Mouse (Mus musculus) layer of hippocampus, adult 18-20 months (tissue): ENCODE results near the gene C730034F03Rik. TPM values are rescaled to one million over a fixed set of nuclear protein-coding genes. Genes with fewer than 3 reads are reported as not detected.

ENCODE experiments used
- DNase-seq, 2 experiments: peaks; one replicate each; pipeline ENCODE4 v3.0.0; 2022; ENCODE audit warnings: low spot score in 2 of 2
- total RNA-seq, 2 experiments: library from RNA; stranded (reverse); gene quantifications; 2 replicates each; pipeline ENCODE4 v1.2.3; 2021

The C730034F03Rik gene
- total RNA-seq, 2 experiments from 2014 or later: 2.2 to 3.4 TPM

DNA sequence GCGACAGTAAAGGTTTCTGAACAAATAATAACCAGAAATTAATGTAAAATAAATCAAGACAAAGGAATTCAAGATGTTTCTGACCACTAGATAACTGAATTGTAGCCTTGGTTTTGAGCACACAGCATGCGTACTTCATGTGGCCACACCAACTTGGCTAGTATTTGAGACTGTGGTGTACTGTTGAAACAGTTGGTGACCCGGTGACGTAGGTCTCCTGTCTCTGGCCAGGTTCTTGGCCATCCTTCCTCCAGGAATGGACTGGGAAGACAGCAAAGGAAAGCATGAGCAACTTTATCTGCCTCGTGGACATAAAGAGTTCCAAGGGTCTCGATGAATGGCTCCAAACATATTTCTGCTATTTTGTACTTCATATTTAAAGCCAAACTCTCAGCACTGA, 2.4 kb downstream of the C730034F03Rik start:
- DNase-seq: no peak

DNA sequence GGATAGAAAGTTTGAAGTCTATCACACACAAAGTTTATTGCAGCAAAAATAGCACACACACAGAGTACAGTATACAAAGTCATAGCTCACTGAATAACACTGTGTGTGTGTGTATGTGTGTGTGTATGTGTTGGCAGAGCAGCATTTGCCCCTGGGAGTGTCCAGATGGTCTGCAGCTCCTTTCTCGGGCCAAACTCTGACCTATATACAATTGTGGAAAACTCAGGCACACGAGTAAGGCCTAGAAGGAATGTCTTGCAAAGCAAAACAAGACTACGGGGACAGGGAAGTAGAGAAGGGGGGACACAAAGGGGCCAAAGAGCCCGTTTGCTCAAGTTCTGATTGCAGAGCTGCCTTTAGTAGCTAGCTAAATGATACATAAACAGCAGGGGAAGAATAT, 3.6 kb downstream of the C730034F03Rik start:
- DNase-seq: no peak

DNA sequence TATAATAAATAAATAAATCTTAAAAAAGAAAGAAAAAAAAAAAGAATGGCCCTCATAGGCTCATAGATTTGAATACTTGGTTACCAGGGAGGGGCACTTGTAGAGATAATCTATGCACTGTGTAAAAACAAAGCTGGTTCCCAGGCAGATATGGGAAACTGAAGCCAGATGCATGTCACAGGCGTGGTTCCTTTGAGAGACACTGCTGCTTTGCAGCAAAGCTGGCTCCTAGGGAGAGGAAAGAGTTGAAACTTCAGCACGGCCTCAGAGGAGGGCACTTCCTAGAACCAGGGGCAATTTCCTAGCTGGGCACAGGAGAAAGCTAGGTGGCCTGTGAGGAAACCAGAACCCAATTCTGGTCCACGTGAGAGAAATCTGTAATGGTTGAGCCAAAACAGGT, 4.7 kb downstream of the C730034F03Rik start:
- DNase-seq: no peak

DNA sequence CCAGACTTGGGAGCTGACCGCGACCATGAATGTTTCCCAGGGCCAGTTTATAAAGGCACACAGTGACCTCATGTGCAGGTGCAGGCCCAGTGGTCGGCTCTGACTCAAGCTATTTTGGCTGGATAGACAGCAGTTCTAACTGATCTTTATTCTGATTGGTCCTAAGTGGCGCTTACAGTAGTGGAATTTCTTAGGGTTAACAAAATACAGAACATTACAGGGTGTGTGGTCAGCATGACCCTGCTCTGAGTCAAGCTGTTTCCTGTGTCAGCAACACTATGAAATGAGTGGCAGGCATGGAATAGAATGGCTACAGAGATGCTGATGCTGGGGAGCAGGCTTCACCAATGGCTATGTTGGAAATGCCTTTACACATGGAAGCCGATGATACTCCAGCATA, 6.5 kb downstream of the C730034F03Rik start:
- no peak for DNase-seq

DNA sequence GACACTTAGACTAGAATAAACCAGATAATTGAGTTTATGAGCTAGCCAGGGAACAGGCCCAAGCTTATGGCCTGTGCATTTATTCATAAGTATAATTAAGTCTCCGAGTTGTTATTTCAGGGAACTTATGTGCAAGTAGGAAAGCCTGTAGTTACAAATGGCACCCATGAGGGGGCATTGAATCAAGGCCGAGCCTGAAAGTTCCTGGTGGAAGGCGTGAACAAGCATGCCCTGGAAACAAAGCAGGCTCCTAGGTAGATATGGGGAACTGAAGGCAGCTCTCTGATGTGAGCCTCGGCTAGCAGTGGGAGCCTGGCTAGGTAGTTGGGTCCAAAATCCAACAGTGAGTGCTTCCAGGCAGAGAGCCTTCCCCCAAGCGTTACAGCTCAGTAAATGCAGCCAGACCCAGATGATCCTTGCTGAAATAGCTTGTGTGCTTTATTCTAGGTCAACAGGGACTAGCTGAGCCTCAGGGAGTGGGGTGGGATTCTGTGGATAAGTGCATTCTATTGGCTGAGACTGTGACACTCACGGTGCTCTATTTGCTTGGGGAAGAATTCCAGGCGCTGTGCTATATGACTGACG, 13.2 kb downstream of the C730034F03Rik start:
- no peak for DNase-seq

DNA sequence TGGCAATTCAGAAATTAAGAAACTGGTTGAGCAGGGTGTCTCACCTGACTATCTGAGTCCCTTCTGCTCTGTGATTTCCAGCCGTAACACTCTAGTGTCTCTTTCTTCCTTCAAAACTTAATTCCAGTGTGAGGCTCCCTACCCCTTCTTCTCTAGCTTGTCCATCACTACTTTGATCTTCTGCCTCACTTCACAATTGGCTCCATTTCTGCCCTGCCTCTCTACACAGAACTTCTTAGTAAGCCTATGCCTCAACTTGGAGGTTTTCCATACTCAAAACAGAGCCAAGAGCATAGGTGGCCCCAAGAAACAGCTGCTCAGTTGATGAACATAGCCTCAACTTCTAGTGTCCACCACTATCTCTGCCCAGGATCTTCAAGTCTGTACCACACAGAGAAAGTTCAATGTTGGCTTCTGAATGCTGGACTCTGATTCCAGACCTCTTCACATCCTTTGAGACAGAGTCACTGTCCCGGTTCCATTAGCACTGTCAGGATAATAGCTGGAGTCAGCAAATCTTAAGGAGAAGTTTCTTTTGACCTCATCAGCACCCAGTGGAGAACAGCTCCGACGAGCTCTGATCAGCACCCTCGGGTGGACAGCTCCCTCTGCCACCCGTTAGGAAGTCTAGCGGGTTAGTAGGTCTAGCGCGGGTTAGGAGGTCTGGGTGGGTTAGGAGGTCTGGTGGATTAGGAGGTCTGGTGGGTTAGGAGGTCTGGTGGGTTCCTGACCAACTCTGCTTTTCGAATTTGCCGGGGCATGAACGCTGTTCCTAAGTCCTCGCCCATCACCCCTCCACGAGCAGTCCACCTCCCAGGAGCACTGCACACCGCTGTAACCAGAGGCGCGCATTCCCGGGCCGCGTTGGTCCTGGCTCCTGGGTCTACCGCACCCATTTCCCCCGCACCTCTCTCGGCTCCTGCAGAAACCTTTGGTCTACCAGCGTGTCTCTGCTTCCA, 23.8 kb downstream of the C730034F03Rik start:
- no peak for DNase-seq

DNA sequence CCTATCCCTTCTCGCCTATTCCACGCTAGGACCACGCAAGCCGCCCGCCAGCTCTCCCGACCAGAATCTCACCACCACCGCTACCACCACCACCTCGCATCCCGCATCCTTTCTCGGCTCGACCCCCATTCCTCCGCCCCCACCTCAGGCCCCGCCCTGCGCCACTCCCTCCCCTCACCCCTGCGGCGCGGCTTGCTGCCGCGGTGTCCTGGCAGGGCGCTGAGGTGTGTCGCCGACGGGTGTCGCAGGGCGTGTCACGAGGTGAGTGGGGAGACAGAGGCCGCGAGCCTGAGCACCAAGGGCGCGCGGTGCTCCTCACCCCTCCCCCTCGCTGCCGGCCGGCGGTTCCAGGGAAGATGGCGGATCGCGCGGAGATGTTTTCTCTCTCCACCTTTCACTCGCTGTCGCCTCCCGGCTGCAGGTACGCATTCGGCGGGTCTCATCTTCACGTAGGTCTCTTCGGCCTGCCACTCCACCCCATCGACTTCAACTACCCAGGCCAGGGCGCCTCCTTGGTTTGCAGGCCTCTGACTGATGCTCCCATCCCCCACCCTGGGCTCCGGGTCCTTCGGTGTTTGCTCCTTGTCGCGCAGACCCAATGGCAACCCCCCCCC, 24.6 kb downstream of the C730034F03Rik start, which contains the start of gene Mapk8ip2:
Mapk8ip2 (plus strand) TSS at position 49 of the 614 bp plus-strand sequence.
- peak in 1 of 2 experiments; percentile 61 for DNase-seq

DNA sequence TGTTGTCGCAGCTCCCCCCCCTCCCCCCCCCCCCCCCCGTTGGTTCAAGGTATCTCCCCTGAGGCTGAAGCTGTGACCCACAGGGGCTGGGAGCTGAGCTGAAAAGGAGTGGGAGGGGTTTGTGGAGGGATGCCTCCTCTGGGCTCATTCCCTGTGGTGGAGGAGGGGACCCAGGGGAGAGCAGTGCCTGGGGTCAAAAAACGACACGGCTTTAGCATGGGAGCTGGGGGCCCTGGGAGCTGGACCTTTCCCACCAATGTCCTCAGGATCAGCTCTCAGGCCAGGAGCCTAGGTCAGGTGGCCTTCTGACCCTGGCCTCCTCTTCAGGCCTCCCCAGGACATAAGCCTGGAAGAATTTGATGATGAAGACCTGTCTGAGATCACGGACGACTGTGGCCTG, 25.5 kb downstream of the C730034F03Rik start:
- no peak for DNase-seq

DNA sequence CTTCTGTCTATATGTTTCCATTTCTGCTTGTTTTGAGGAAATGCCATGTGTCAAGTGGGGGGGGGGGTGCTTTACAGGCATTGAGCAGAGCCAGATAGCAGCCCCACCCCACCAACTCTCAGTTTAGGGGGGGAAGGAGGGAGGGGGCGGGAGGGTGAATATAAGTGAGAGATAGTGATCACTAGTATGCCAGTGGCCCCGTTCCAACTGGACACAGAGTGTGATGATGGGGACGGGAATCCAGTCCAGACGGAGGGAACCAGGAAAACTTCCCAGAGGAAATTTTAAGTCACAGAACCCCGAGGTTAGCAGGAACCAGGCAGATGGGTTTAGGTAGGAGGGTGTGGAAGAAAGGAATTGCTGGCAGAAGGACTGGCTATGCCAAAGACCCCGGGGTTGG, 26.3 kb downstream of the C730034F03Rik start:
- no peak for DNase-seq

DNA sequence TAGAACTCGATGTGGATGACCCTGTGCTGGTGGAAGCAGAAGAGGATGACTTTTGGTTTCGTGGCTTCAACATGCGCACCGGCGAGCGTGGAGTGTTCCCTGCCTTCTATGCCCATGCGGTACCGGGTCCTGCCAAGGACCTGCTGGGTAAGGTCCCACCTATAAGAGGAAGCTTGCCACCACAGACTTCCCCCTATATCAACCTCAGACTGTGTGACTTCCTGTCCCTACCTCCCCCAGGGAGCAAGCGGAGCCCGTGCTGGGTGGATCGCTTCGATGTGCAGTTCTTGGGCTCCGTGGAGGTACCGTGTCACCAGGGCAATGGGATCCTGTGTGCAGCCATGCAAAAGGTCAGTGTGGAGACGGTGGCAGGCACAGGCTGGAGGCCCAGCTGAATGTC, 29.6 kb downstream of the C730034F03Rik start:
- DNase-seq: no peak

DNA sequence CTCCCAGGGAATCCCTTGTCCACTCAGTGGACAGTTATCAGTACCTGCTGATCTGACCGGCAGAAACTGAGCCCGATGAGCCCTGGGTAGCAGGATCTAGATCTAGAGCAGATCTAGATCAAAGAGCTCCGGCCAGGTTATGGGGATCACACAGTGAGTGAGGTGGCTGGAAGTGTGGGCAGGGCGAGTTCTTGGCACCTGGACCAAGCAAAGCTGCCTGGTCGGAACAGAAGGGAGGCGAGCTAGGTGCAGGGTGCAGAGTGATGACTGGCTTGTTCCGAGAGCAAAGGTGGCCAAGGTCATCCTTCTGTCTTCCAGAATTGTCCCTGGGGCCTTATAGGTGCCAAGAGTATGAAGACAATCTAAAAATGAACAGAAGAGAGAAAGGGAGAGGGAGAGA, 30.4 kb downstream of the C730034F03Rik start:
- DNase-seq: no peak

DNA sequence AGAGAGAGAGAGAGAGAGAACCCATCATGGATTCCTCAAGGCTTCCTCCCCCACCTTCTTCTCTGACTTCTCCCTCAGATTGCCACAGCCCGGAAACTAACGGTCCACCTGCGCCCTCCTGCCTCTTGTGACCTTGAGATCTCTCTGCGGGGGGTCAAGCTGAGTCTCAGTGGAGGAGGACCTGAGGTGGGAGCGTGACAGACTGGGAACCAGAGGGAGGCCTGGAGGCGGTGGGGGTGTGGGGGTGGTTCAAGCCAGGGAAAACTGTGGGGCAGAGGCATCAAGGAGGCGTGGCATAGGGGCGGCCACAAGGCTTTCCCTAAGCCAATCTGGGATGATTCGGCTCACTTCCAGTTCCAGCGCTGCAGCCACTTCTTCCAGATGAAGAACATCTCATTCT, 30.9 kb downstream of the C730034F03Rik start:
- no peak for DNase-seq

DNA sequence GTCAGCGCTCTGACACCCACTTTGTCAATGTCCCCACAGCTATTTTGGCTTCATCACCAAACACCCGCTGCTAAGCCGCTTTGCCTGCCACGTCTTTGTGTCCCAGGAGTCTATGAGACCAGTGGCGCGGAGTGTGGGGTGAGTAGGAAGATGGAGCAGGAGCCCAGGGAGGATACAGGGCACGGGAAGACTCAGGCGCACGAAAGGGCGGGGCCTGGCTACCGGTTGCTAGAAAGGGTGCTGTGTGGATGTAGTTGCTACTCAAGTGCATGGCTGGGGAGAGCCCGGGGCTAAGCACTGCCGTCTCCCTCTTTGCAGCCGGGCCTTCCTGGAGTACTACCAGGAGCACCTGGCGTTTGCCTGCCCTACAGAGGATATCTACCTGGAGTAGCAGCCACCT, 31.9 kb downstream of the C730034F03Rik start:
- DNase-seq: no peak

DNA sequence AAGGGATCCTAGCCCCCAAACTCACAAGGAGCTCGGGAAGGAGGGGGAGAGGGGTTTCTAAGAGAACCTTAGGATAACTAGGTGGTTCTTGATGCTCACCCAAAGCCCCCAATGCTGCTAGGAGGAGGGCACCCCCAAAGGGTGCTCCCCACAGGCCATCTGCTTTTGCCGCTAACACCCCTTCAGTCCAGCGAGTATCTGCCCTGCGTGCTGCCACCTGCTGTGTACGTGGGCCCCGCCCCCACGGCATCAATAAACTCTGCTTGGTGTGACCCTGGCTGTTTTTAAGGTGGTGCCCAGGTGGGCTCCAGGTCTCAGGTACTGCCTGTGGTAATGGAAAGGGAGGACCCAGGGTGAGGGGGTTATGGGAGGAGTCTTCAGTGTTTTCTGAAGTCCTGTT, 32.8 kb downstream of the C730034F03Rik start:
- DNase-seq: no peak

DNA sequence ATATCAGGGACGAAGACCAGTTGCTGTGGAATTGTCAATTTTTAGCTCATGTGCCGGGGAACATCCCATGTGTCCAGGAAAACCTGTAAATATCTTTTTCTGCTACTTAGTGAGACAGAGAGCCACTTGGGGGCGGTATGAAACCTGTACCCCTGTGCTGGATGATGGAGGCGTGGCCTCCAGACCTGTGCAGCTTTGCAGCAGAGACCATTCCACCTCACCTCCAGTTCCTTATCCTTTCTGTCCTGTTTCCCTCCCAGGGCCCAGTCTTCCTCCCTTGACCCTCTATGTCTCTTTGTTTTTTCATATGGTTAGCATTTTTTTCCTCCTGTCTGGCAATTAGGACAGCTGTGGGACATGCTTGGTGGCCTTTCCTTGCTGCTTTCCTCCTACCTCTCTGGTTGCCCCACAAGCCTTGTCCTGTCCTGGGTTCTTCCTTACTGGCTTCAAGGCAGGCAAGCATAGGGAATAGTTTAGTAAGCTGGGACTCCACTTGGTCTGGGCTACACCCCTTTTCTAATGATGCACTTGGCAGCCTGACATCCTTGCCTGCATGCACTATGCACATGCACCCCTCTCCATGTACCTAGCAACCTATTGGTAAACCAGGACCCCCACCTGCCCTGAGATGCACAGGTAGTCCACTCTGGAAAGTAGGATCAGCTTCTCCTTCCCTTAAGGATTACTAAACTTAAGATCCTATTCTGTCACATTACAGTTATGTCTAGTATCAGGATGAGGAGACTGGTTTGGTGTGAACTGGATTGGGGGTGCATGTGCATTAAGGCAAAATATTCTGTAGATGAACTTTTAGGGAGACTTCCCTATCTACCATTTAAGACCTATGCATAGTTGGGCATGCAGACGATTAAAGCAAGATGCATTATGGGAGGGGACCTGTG, 34.2 kb downstream of the C730034F03Rik start:
- DNase-seq: no peak

DNA sequence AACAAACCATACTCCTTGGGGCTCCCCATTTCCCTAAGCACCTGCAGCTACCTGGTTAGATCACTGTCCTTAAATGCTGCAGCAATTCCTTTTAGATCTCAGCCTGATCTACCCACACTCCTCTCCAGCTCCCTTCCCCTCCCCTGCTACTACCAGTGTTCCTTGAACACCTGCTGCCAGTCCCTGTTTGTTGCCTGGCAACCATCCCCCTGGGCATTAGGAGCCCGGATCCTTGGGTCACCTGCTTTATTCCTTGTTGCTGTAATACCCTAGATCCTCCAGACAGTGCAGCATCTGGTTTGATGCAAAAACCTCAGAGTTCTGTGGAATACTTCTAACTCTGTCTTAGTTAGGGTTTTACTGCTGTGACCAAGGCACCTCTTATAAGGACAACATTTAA, 35.7 kb downstream of the C730034F03Rik start:
- DNase-seq: no peak

DNA sequence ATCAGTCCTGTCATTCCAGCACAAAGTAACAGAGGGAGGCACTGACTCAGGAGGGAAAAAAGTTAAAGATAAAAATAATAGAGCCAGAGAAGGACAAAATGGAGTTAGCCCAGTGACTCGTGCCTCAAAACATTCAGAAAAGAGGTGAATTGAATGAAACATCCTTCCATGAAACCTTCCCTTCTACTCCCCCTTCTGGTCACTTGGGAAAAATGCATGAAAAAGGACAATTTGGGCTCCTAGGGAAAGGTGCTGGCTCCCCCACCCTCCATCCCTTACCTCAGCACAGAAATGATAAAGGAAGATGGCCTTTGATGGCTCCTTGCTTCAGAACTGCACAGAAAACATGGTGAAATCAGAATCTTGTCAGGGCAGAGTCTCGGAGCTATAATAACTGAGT, 39.2 kb downstream of the C730034F03Rik start:
- peak in 1 of 2 experiments; percentile 47 for DNase-seq

DNA sequence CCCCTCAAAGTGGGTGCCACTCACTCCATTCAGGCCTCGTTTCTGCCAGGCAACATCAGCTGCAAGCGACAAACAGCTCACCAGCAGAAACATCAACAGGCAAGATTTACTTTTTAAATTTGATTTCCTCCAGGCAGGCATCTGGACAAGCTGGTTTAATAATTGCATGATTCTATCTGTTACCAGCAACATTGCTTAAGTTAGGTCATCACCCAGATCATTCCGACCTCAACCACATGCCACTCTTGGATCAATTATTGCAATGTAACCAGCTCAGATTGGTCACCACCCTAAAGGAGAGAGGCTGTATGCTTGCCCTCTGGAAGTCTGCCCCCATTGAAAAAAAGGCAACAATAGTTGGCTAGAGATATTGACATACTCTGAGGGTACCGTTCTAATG, 42.1 kb downstream of the C730034F03Rik start:
- DNase-seq: no peak

DNA sequence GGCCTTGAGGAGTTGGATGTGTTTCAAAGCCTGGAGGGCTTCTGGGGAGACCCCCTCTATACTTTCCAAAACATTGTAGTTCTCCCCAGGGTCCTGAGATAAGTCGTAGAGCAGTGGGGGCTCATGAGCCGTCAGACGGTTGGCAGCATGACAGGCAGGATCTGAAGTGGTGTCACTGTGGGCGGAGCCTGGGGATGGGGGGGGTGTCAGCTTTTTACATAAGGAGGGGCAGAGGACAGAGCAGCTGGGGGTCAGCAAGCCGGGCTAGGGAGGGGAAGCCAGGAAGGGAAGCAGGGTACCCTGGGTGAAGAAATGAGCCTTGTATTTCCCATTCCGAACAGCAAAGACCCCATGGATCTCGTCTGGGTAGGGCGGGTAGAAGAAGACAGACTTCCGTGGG, 44.0 kb downstream of the C730034F03Rik start:
- no peak for DNase-seq

DNA sequence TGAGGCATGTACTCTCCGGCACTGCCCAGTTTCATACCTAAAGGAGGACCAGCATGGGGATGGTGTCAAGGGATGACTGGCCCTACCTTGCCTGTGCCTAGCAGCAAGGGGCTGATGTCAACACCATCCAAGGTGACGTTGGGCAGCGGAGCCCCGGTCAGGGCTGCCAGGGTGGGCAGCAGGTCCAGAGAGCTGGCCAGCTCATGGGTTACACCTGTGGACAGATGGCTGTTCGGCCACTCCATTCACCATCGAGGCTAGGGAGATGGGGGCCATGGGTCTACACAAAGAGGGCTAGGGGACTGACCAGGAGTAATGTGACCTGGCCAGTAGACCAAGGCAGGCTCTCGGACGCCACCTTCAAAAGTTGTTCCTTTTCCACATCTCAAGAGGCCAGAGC, 44.5 kb downstream of the C730034F03Rik start:
- DNase-seq: no peak
